Mouse (Mus musculus): ENCODE measurements around the gene Vti1a.

- TF ChIP-seq CTCF (IDR thresholded peaks at IDR 0.05; ENCODE audit: low read depth), result no peak
- no peak for TF ChIP-seq EP300 (optimal IDR thresholded peaks at IDR 0.05)
Measured at GRCm38 (mm10) chr19:55609806-55610205, 293.7 kb downstream of the Vti1a start.

Data from stomach, postnatal 0 days (tissue).